Mouse (Mus musculus): Measurements from ENCODE around the gene Ndufa11.

- TF ChIP-seq POLR2A (IDR thresholded peaks at IDR 0.05; ENCODE audit: low read depth, low read length) (peak; percentile 58), CTCF (IDR thresholded peaks at IDR 0.05; ENCODE audit: extremely low read depth, insufficient read depth, insufficient read length, insufficient replicate concordance) (no peak)
Measured at GRCm38 (mm10) chr17:56764474-56765354, 47.1 kb downstream of the Ndufa11 start, which contains the start of gene Dus3l.
